ENCODE assay signal across 24 mouse cellular contexts in the genomic region with DNA sequence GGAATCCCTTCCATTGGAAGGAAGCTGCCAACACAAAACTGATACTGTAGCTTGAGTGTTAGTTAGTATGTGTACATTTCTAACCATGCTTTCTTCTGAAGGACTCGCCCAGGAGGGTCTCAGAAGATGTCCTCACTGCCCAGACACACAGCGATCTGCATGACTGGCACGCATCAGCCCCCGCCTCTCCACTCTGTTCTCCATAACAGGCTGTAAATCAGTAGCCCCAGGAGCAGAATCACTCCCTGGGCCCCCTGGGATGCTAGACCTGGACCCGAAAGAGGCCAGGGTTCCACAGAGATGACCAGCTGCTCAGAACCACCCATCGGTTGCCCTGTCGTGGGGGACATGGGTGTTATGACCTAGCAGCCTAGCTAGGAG. TPM values are rescaled to one million over a fixed set of nuclear protein-coding genes. Genes with fewer than 3 reads are reported as not detected.
DNase-seq lines count a peak whose midpoint lies in the region; ATAC-seq and TF ChIP-seq lines count a peak whose summit lies in the region.
"Had no signal": no experiment of that assay in that cellular context is flagged by ENCODE, and none has a peak within 500 bp of the region (broad histone marks: within the 10 kb centered on the region; RNA-seq: fewer than 3 reads in every experiment).

No protein-coding gene starts in this region.

- no peak for ATAC-seq in hindbrain, embryonic 16.5 days
- ATAC-seq in kidney, postnatal 0 days (replicated peaks; ENCODE audit: low FRiP score, low read depth): no peak; the same call in 1 of the 2 replicates
- no peak for ATAC-seq in hindbrain, embryonic 13.5 days (ENCODE audit: low FRiP score)
- ATAC-seq: intestine, embryonic 16.5 days; liver, postnatal 0 days; lung, postnatal 0 days had no signal

- peak overlapping the region; percentile 89 for H3K27ac ChIP-seq in hindbrain, embryonic 10.5 days
- no peak overlapping the region for H3K27ac ChIP-seq in hindbrain, embryonic 16.5 days (ENCODE audit: low read depth, low read length)
- 0 out of 2 replicates have a peak overlapping the region, but pooled peaks have one; percentile 13 for H3K27ac ChIP-seq in kidney, postnatal 0 days
- H3K27ac ChIP-seq in embryonic facial prominence, embryonic 10.5 days (replicated peaks): peak overlapping the region; percentile 71
- H3K27ac ChIP-seq in hindbrain, embryonic 13.5 days: peak overlapping the region; percentile 15
- H3K27ac ChIP-seq: embryonic facial prominence, embryonic 15.5 days; hindbrain, embryonic 15.5 days; limb, embryonic 12.5 days had no signal

- H3K4me3 ChIP-seq in hindbrain, embryonic 10.5 days: peak overlapping the region; percentile 14; the same call in 1 of the 2 replicates
- no peak overlapping the region for H3K4me3 ChIP-seq in hindbrain, embryonic 16.5 days (ENCODE audit: low read length)
- no peak overlapping the region for H3K4me3 ChIP-seq in kidney, postnatal 0 days (replicated peaks; ENCODE audit: low read depth, low read length)
- no peak overlapping the region for H3K4me3 ChIP-seq in embryonic facial prominence, embryonic 10.5 days
- H3K4me3 ChIP-seq in hindbrain, embryonic 13.5 days: no peak overlapping the region
- H3K4me3 ChIP-seq: embryonic facial prominence, embryonic 15.5 days; heart, embryonic 12.5 days; hindbrain, embryonic 15.5 days; limb, embryonic 12.5 days had no signal

- no peak overlapping the region for H3K9ac ChIP-seq in hindbrain, embryonic 16.5 days (ENCODE audit: low read depth, low read length)
- H3K9ac ChIP-seq in kidney, postnatal 0 days (ENCODE audit: low read depth, low read length): no peak overlapping the region
- peak overlapping the region; percentile 40; the same call in 1 of the 2 replicates for H3K9ac ChIP-seq in hindbrain, embryonic 13.5 days
- H3K9ac ChIP-seq: embryonic facial prominence, embryonic 15.5 days; heart, embryonic 12.5 days; hindbrain, embryonic 15.5 days; limb, embryonic 12.5 days; liver, postnatal 0 days had no signal

- peaks cover 23% of the 10 kb centered on the region for H3K4me1 ChIP-seq in hindbrain, embryonic 10.5 days (replicated peaks)
- H3K4me1 ChIP-seq in hindbrain, embryonic 16.5 days (ENCODE audit: control insufficient read depth, insufficient read depth, low read depth, low read length): no peaks in the 10 kb centered on the region; the same call in 1 of the 2 replicates
- H3K4me1 ChIP-seq in kidney, postnatal 0 days (replicated peaks; ENCODE audit: insufficient read depth, low read length): 0 out of 2 replicates have a peak, but pooled peaks cover 4% of the 10 kb centered on the region
- H3K4me1 ChIP-seq in embryonic facial prominence, embryonic 10.5 days: peaks cover 36% of the 10 kb centered on the region
- peaks cover 24% of the 10 kb centered on the region for H3K4me1 ChIP-seq in hindbrain, embryonic 13.5 days (replicated peaks)
- H3K4me1 ChIP-seq: heart, embryonic 12.5 days; limb, embryonic 12.5 days had no signal

- DNase-seq in hindbrain, embryonic 10.5 days (ENCODE audit: low spot score): no peak
- peak; percentile 16 for DNase-seq in kidney, postnatal 0 days (ENCODE audit: low spot score)
- DNase-seq in kidney, adult 18-20 months: no peak
- DNase-seq in embryonic facial prominence, embryonic 10.5 days (ENCODE audit: low spot score): no peak
- no peak for DNase-seq in frontal cortex, postnatal 10 days (ENCODE audit: low spot score in 2 of 2)
- DNase-seq: adrenal gland, postnatal 25 days; cerebellum, adult 8-10 months; cerebellum, postnatal 36 days; gastrocnemius, postnatal 14 days; heart, adult 11 months; heart, postnatal 10 days; kidney, postnatal 25 days; layer of hippocampus, postnatal 36 days; liver, postnatal 0 days; right cerebral cortex, postnatal 25 days had no signal

- peaks cover 7% of the 10 kb centered on the region; the same call in 1 of the 2 replicates for H3K27me3 ChIP-seq in hindbrain, embryonic 10.5 days (ENCODE audit: insufficient read depth, poor library complexity, severe bottlenecking)
- H3K27me3 ChIP-seq in hindbrain, embryonic 16.5 days (replicated peaks; ENCODE audit: control insufficient read depth, insufficient read depth, low read length): no peaks in the 10 kb centered on the region
- H3K27me3 ChIP-seq in kidney, postnatal 0 days (ENCODE audit: insufficient read depth, low read length): no peaks in the 10 kb centered on the region
- H3K27me3 ChIP-seq in embryonic facial prominence, embryonic 10.5 days (replicated peaks; ENCODE audit: low read depth, poor library complexity, severe bottlenecking): peaks cover 11% of the 10 kb centered on the region
- H3K27me3 ChIP-seq in hindbrain, embryonic 13.5 days: 0 out of 2 replicates have a peak, but pooled peaks cover 4% of the 10 kb centered on the region
- H3K27me3 ChIP-seq: embryonic facial prominence, embryonic 15.5 days; hindbrain, embryonic 15.5 days had no signal

- no peaks in the 10 kb centered on the region for H3K9me3 ChIP-seq in hindbrain, embryonic 10.5 days
- no peaks in the 10 kb centered on the region for H3K9me3 ChIP-seq in hindbrain, embryonic 16.5 days (ENCODE audit: control insufficient read depth, low read length)
- no peaks in the 10 kb centered on the region for H3K9me3 ChIP-seq in kidney, postnatal 0 days (replicated peaks; ENCODE audit: low read length)
- H3K9me3 ChIP-seq in embryonic facial prominence, embryonic 10.5 days: no peaks in the 10 kb centered on the region
- H3K9me3 ChIP-seq in hindbrain, embryonic 13.5 days: no peaks in the 10 kb centered on the region
- H3K9me3 ChIP-seq: embryonic facial prominence, embryonic 15.5 days; heart, embryonic 12.5 days; hindbrain, embryonic 15.5 days; limb, embryonic 12.5 days had no signal

- H3K36me3 ChIP-seq in hindbrain, embryonic 10.5 days: no peaks in the 10 kb centered on the region
- H3K36me3 ChIP-seq in hindbrain, embryonic 16.5 days (ENCODE audit: control insufficient read depth, insufficient read depth, low read length): no peaks in the 10 kb centered on the region
- no peaks in the 10 kb centered on the region for H3K36me3 ChIP-seq in kidney, postnatal 0 days (ENCODE audit: insufficient read depth, low read length)
- no peaks in the 10 kb centered on the region for H3K36me3 ChIP-seq in embryonic facial prominence, embryonic 10.5 days (replicated peaks)
- no peaks in the 10 kb centered on the region for H3K36me3 ChIP-seq in hindbrain, embryonic 13.5 days
- H3K36me3 ChIP-seq: embryonic facial prominence, embryonic 15.5 days; heart, embryonic 12.5 days; hindbrain, embryonic 15.5 days; limb, embryonic 12.5 days had no signal

- WGBS in hindbrain, embryonic 10.5 days: 66% methylated on average over 7 of the region's 7 CpGs
- 64% methylated on average over 7 of the region's 7 CpGs for WGBS in hindbrain, embryonic 16.5 days
- 58% methylated on average over 7 of the region's 7 CpGs for WGBS in kidney, postnatal 0 days
- WGBS in embryonic facial prominence, embryonic 10.5 days: 78% methylated on average over 7 of the region's 7 CpGs
- WGBS in hindbrain, embryonic 13.5 days: 57% methylated on average over 7 of the region's 7 CpGs

- TF ChIP-seq CTCF in kidney, postnatal 0 days (IDR thresholded peaks at IDR 0.05; ENCODE audit: low read depth): no peak

- H3K4me2 ChIP-seq in hindbrain, embryonic 16.5 days (ENCODE audit: low read length): no peak overlapping the region
- no peak overlapping the region for H3K4me2 ChIP-seq in kidney, postnatal 0 days (ENCODE audit: low read length)
- no peak overlapping the region for H3K4me2 ChIP-seq in hindbrain, embryonic 13.5 days
- H3K4me2 ChIP-seq: embryonic facial prominence, embryonic 15.5 days; heart, embryonic 12.5 days; hindbrain, embryonic 15.5 days; limb, embryonic 12.5 days; liver, embryonic 11.5 days had no signal

RNA-seq across cellular contexts. Expression of gene Rab4a, which starts 13.9 kb away (rescaled TPM):
- polyA plus RNA-seq in hindbrain, embryonic 10.5 days (2016; fragmentation: Nextera tagmentation; extraction: Ambion mirVana): 66.4 and 76.6 TPM in 2 replicates
- polyA plus RNA-seq in hindbrain, embryonic 16.5 days (2015; fragmentation: Nextera tagmentation; extraction: Ambion mirVana): 86.1 and 87.4 TPM in 2 replicates
- polyA plus RNA-seq in kidney, postnatal 0 days (2015; fragmentation: Nextera tagmentation; extraction: Ambion mirVana): 58.2 and 62.3 TPM in 2 replicates
- polyA plus RNA-seq in embryonic facial prominence, embryonic 10.5 days (2016; fragmentation: Nextera tagmentation; extraction: Ambion mirVana): 56.8 and 58.0 TPM in 2 replicates
- 73.9 and 74.8 TPM in 2 replicates for polyA plus RNA-seq in hindbrain, embryonic 13.5 days (2015; fragmentation: Nextera tagmentation; extraction: Ambion mirVana)
